Mouse (Mus musculus) gastrocnemius, adult 2 months (tissue): ENCODE measurements at regions not wholly inside any gene's neighbourhood (a gene's known extent, or its start where the extent isn't known, plus 50 kb on each side); places are given as distances from the start of the nearest gene placed in this dataset.

Experiments
- DNase-seq: peaks from one replicate; pipeline ENCODE4 v3.0.0; 2022
- H3K27ac ChIP-seq: fragments of 200-600 bp; 2 replicates; pipeline ENCODE4 v1.8.1; 2022; ENCODE audit warnings: mild to moderate bottlenecking
- H3K4me3 ChIP-seq: fragments of 200-600 bp; 2 replicates; pipeline ENCODE4 v1.8.1; 2022; ENCODE audit warnings: mild to moderate bottlenecking, moderate library complexity
- CTCF ChIP-seq: fragments of 200-600 bp; IDR thresholded peaks from 2 replicates; pipeline ENCODE4 v1.8.1; 2022; ENCODE audit warnings: antibody characterized with exemption, mild to moderate bottlenecking, moderate library complexity
- intact Hi-C: fragments of 180-260 bp; cut with DNase I; formaldehyde crosslinking; loops from one replicate; pipeline ENCODE4 v1.15.1; 2025

- intact Hi-C loops, result no loop called here
- peak; percentile 73 for TF ChIP-seq CTCF
- Histone ChIP-seq H3K27ac (no peak overlapping the region), H3K4me3 (no peak overlapping the region)
- DNase-seq, result peak; percentile 42
Measured at GRCm38 (mm10) chr15:27234770-27235169, 231.7 kb upstream of the Ank start.

DNA sequence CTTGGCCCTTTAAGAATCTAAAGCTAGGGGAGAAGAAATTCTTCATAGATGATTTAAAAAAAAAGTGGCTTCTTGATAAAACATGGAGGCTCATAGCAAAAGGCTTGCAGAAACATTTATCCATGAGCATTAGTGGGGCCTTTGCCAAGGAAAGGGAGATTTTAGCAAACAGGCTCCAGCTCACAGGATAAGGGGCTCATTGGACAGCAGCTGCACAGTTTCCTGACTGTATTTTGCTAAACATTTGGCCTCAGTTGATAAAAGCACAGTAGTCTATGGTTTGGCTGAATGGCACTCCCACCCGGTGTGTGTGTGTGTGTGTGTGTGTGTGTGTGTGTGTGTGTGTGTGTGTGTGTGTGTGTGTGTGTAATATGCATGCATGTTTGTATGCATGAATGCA is 228.2 kb upstream of the Ank start:
- no peak for TF ChIP-seq CTCF
- no peak for DNase-seq
- intact Hi-C loops, result no loop called here
- H3K4me3 ChIP-seq, result no peak overlapping the region
- no peak overlapping the region for H3K27ac ChIP-seq

DNA sequence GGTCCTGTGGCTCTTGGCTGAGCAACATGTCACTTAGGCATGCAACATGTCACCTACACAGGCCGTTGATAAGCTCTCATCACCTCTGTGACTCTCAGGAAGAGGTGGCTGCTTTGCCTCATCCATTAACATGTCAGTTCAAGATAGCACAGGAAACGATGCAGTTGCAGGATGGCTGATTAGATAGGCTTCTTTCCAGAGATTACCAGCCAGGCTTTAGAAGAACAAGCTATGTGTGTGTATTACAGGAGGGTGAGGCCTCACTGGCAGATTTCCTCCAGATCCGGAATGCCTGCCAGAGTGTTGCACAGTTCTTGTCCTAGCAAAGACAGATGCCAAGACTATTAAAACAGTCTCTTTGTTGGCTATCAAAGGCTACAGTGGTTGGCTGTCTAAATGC is 220.2 kb upstream of the Ank start:
- peak; percentile 37 for DNase-seq
- H3K27ac ChIP-seq, result no peak overlapping the region

DNA sequence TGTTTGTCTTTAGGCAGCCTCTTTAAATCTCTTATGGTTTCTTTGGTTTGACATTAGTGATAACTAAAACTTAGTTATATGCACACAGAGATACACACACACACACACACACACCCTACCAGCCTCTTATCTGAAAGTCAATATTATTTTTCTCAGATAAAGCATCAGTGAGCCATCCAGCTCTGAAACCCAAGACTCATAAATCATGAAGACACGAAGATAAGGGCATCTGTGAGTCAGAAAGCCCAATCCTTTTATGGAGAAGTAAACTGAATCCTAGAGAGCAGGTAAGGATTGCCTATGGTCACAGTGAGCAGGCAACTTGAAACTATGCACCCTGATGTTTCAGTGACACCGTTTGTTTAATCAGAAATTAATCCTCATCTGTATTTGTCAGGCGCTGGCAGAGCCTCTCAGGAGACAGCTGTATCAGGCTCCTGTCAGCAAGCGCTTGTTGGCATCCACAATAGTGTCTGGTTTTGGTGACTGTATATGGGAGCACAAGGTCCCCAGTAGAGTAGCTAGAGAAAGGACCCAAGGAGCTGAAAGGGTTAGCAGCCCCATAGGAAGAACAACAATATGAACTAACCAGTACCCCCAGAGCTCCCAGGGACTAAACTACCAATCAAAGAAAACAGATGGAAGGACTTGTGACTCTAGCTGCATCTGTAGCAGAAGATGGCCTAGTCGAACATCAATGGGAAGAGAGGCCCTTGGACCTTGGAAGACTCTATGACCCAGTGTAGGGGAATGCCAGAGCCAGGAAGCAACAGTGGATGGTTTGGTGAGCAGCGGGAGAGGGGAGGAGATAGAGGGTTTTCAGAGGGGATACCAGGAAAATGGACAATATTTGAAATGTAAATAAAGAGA is 207.3 kb upstream of the Ank start:
- no peak for TF ChIP-seq CTCF
- no peak for DNase-seq
- no peak overlapping the region for H3K27ac ChIP-seq
- intact Hi-C loops, result no loop called here
- H3K4me3 ChIP-seq, result no peak overlapping the region

More for the DNA sequence above, 220.2 kb upstream of the Ank start:
- no peak overlapping the region for H3K4me3 ChIP-seq
- intact Hi-C loops, result no loop called here
- TF ChIP-seq CTCF, result no peak

DNA sequence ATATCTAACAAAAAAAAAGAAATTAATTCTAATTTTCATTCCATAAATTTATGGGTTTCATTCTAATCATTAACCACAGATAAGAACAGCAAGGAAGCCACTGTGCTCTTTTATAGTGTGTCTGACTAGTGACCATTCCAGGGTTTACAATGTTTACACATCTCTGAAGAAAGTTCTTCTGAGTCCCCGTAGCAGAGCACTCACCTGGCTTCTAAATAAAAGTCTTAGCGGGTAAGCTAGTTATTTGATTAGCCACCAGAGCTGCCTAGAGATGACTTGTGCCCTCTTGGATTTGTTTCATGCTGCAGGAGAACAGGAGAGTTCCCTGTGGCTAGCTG is 206.7 kb upstream of the Ank start:
- intact Hi-C loops, result no loop called here
- no peak overlapping the region for H3K4me3 ChIP-seq
- TF ChIP-seq CTCF, result no peak
- no peak overlapping the region for H3K27ac ChIP-seq
- DNase-seq, result no peak

DNA sequence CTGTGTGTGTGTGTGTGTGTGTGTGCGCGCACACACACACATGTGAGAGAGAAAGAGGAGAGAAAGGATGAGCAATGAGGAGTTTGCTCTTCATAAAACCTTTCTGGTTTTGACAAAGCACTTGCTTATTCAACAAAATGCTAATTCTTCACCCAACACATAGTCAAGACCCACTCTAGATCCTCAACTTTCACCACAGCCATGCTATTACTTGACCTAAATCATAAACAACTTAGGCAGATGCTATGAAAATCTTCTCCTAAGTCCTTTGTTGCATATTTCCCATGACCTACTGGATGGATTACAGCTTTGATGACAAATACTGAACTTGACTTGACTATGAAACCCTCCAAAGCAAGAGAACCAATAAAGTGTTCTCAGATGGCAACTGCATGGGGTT is 196.3 kb upstream of the Ank start:
- Histone ChIP-seq H3K4me3 (no peak overlapping the region), H3K27ac (no peak overlapping the region)
- TF ChIP-seq CTCF, result no peak
- no peak for DNase-seq
- intact Hi-C loops, result no loop called here

- no peak for DNase-seq
- TF ChIP-seq CTCF, result peak; percentile 26
- intact Hi-C loops, result no loop called here
- no peak overlapping the region for H3K4me3 ChIP-seq
- H3K27ac ChIP-seq, result no peak overlapping the region
Measured at GRCm38 (mm10) chr15:27282279-27282678, 184.2 kb upstream of the Ank start.

DNA sequence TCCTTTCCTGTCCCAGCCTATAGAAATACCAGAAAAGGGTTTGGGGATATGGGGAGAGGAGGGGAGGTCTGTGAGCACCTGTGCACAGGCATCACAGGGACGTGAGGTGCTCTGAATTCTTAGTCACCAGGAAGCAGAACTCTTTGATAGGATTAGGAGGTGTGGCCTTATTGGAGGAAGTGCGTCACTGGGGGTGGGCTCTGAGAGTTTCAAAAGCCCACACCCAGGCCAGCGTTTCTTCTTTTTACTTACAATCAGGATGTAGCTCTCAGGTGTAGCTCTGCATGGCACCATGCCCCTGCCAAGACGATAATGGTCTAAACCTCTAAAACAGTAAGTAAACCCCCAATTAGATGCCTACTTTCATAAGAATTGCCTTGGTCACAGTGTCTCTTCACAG is 162.6 kb upstream of the Ank start:
- H3K4me3 ChIP-seq, result no peak overlapping the region
- TF ChIP-seq CTCF, result no peak
- intact Hi-C loops, result no loop called here
- DNase-seq, result no peak
- H3K27ac ChIP-seq, result no peak overlapping the region

DNA sequence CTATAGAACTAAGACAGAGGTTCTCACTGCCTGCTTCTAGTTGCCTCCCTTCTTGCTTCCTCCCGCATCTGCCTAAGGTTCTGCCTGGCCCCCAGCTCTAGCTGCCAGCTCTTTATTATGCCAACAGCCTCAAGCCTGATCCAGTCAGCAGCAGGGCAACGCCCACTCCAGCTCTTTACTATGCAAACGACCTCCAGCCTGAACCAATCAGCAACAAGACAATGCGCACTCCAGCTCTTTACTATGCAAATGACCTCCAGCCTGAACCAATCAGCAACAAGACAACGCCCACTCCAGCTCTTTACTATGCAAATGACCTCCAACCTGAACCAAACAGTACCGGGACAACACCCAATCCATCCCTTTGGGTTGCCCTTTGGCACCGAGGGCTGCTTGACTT is 162.2 kb upstream of the Ank start:
- intact Hi-C loops, result no loop called here
- Histone ChIP-seq H3K4me3 (no peak overlapping the region), H3K27ac (no peak overlapping the region)
- no peak for TF ChIP-seq CTCF
- no peak for DNase-seq

GRCm38 (mm10) chr15:27305035-27305434 is 161.4 kb upstream of the Ank start:
- DNase-seq, result no peak
- H3K27ac ChIP-seq, result no peak overlapping the region
- intact Hi-C loops, result no loop called here
- no peak overlapping the region for H3K4me3 ChIP-seq
- no peak for TF ChIP-seq CTCF

- TF ChIP-seq CTCF, result no peak
- intact Hi-C loops, result no loop called here
- Histone ChIP-seq H3K4me3 (no peak overlapping the region), H3K27ac (no peak overlapping the region)
- no peak for DNase-seq
Measured at GRCm38 (mm10) chr15:27308639-27309038, 157.8 kb upstream of the Ank start.

GRCm38 (mm10) chr15:27315964-27316745 is 150.3 kb upstream of the Ank start:
- DNase-seq, result no peak
- intact Hi-C loops, result loop anchor here (2.0 kb wide), 1 partner anchor 327 kb away; no protein-coding TSS in a partner anchor
- peak; percentile 69 for TF ChIP-seq CTCF
- H3K27ac ChIP-seq, result no peak overlapping the region
- no peak overlapping the region for H3K4me3 ChIP-seq

DNA sequence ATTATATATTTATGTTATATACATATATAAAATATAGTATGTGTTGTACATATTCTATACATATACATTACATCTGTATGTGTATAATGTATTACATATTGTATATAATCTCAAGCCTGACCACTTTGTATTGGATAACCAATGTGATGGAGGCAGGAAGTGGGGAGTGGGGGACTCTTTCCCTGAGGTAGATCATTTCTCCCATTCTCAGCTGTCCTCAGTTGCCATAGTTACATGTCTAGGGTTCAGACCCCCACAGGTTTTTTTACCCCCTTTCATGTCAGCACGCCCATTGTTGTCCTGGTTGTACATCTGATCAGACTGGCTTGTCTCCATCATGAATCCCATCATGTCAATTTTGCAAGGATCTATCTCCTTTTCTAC is 149.7 kb upstream of the Ank start:
- no peak overlapping the region for H3K4me3 ChIP-seq
- intact Hi-C loops, result no loop called here
- H3K27ac ChIP-seq, result no peak overlapping the region
- TF ChIP-seq CTCF, result no peak
- no peak for DNase-seq
